Mouse (Mus musculus): ENCODE results near the gene Hivep1. TPM values are rescaled to one million over a fixed set of nuclear protein-coding genes. Genes with fewer than 3 reads are reported as not detected.

The Hivep1 gene
- total and polyA plus RNA-seq, 3 experiments = 7.5 to 53.3 (median 24.9) TPM

DNA sequence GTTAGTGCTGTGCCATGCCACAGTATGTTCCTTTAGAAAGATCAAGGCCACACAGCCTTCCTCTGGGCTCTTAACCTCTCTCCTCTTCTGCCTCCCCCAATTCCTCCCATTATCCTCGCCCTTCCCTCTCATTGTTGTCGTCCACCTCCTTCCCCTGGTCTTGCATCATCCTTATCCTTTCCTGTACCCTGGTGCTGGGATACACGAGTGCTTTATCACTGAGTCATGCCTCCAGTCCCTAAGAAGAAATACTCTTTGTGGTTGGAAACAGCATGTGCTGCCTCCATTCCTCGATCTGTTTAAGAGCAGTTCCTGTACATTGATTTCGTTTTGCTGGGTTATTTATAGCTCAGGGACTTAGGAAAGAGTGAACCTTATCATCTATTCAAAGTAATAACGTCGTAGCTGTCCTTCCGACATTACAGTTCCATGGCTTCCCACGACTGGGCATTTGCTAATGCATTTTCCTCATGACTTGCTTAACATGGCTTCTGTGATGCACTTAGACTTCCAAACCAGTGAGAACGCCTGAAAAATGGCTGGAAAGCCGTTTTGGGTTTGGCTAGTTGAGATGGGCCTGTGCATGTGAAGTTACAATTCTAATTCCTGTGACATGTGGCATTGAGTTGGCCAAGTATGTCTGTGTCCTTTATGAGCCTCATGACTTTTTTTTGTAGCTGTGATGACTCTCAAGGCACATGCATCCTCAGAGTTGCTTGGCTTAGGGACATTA, 56.8 kb downstream of the Hivep1 start:
- dilution Hi-C loops (cut with MboI; ENCODE audit: extremely low pct_ligation_motif_present, extremely low pct_unique_long_range_greater_than_20kb, low sequenced_read_pairs) (no loop called here), in situ Hi-C loops (cut with MboI; ENCODE audit: low pct_ligation_motif_present, low pct_unique_long_range_greater_than_20kb, low sequenced_read_pairs) (no loop called here)
- Histone ChIP-seq H3K36me3 (replicated peaks in 1 of 2; ENCODE audit: control insufficient read depth in 1 of 2, insufficient read depth in 1 of 2, low read length in 1 of 2) (peaks cover 21 to 73% of the 10 kb centered on the region in 2 experiments), H3K9me3 (replicated peaks; ENCODE audit: low read length) (no peaks in the 10 kb centered on the region), H3K4me3 (replicated peaks in 1 of 3; ENCODE audit: low read depth in 2 of 3, low read length in 2 of 3, poor library complexity in 1 of 3) (no peak overlapping the region), H3K4me1 (ENCODE audit: control insufficient read depth in 1 of 2, insufficient read depth in 2 of 2) (peaks cover 36 to 78% of the 10 kb centered on the region in 2 experiments), H3K9ac (ENCODE audit: insufficient read depth, low read depth) (no peak overlapping the region), H3K27ac (ENCODE audit: insufficient read depth, low read depth) (peak overlapping the region; percentile 53), H3K4me2 (ENCODE audit: insufficient read depth, low read depth, poor library complexity, severe bottlenecking) (no peak overlapping the region), H3K27me3 (replicated peaks) (no peaks in the 10 kb centered on the region), H3K79me2 (replicated peaks; ENCODE audit: control insufficient read depth, extremely low read depth, insufficient read depth, poor library complexity, severe bottlenecking) (peaks cover 73% of the 10 kb centered on the region)
- no peak for DNase-seq (ENCODE audit: extremely low read depth)
- TF ChIP-seq MYC (IDR thresholded peaks at IDR 0.05; ENCODE audit: low read depth, low read length) (no peak), POLR2A (IDR thresholded peaks at IDR 0.05; ENCODE audit: low read depth, low read length) (no peak), MAX (IDR thresholded peaks at IDR 0.05; ENCODE audit: low read length) (no peak), RAD21 (IDR thresholded peaks at IDR 0.05; ENCODE audit: low read depth, low read length) (no peak), KAT2A (IDR thresholded peaks at IDR 0.05; ENCODE audit: insufficient replicate concordance, low read length) (no peak)

DNA sequence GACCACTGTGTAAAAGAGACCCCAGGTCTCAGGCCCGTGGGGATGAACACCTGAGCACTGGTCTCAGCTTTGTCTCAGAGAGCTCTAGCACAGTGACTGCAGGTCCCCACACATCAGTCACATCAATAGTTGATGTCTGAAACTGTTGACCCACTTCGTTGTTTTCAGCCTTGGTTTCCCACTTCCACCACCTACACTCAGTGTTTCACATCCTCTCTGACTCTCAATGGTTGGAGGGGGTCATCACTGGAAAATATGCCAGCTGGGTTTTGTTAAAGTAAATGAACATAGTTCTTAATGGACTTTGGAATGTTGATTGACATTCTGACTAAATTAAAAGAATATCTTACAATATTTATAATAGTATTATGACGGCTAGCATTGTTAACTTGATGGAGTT, 58.6 kb downstream of the Hivep1 start:
- Histone ChIP-seq H3K9me3 (replicated peaks; ENCODE audit: low read length) (no peaks in the 10 kb centered on the region), H3K79me2 (replicated peaks; ENCODE audit: control insufficient read depth, extremely low read depth, insufficient read depth, poor library complexity, severe bottlenecking) (peaks cover 71% of the 10 kb centered on the region), H3K27ac (ENCODE audit: insufficient read depth, low read depth) (peak overlapping the region; percentile 66; the same call in 1 of the 2 replicates), H3K36me3 (replicated peaks in 1 of 2; ENCODE audit: control insufficient read depth in 1 of 2, insufficient read depth in 1 of 2, low read length in 1 of 2) (peaks cover 25 to 81% of the 10 kb centered on the region in 2 experiments), H3K4me3 (replicated peaks in 1 of 3; ENCODE audit: low read depth in 2 of 3, low read length in 2 of 3, poor library complexity in 1 of 3) (no peak overlapping the region), H3K9ac (ENCODE audit: insufficient read depth, low read depth) (no peak overlapping the region), H3K27me3 (replicated peaks) (no peaks in the 10 kb centered on the region), H3K4me1 (ENCODE audit: control insufficient read depth in 1 of 2, insufficient read depth in 2 of 2) (peaks cover 35 to 80% of the 10 kb centered on the region in 2 experiments), H3K4me2 (ENCODE audit: insufficient read depth, low read depth, poor library complexity, severe bottlenecking) (no peak overlapping the region)
- peak; percentile 31 for DNase-seq (ENCODE audit: extremely low read depth)
- in situ Hi-C loops (cut with MboI; ENCODE audit: low pct_ligation_motif_present, low pct_unique_long_range_greater_than_20kb, low sequenced_read_pairs) (no loop called here), dilution Hi-C loops (cut with MboI; ENCODE audit: extremely low pct_ligation_motif_present, extremely low pct_unique_long_range_greater_than_20kb, low sequenced_read_pairs) (no loop called here)
- TF ChIP-seq BHLHE40 (IDR thresholded peaks at IDR 0.05; ENCODE audit: low read depth, low read length) (0 out of 2 replicates have a peak, but pooled peaks have one; percentile 38), IRF4 (IDR thresholded peaks at IDR 0.05; ENCODE audit: low read depth, low read length) (peak; percentile 66), TCF12 (IDR thresholded peaks at IDR 0.05; ENCODE audit: low read depth, low read length) (0 out of 2 replicates have a peak, but pooled peaks have one; percentile 54), MAFK (IDR thresholded peaks at IDR 0.05; ENCODE audit: insufficient replicate concordance, low read length) (0 out of 2 replicates have a peak, but pooled peaks have one; percentile 36), ETS1 (conservative IDR thresholded peaks at IDR 0.05; ENCODE audit: low read depth, low read length) (peak; percentile 28; the same call in 1 of the 2 replicates), EP300 (IDR thresholded peaks at IDR 0.05; ENCODE audit: low read length) (peak; percentile 88), HCFC1 (IDR thresholded peaks at IDR 0.05; ENCODE audit: low read depth, low read length) (no peak), GABPA (IDR thresholded peaks at IDR 0.05; ENCODE audit: insufficient replicate concordance, low read depth, low read length) (no peak), SIN3A (IDR thresholded peaks at IDR 0.05; ENCODE audit: low read length) (peak; percentile 52; the same call in 1 of the 2 replicates), ZMIZ1 (IDR thresholded peaks at IDR 0.05; ENCODE audit: low read depth, low read length) (0 out of 2 replicates have a peak, but pooled peaks have one; percentile 24), CHD2 (IDR thresholded peaks at IDR 0.05; ENCODE audit: low read length) (peak; percentile 58; the same call in 1 of the 2 replicates)

Data from CH12.LX (cell line).